In genomic region chr10:21490910-21491309, GRCm38 (mm10) we compare ENCODE assay signal across 13 mouse cellular contexts.
A peak's percentile ranks its signal among the peaks of the same experiment; 100 is the strongest.
DNase-seq lines count a peak whose midpoint lies in the region; ATAC-seq and TF ChIP-seq lines count a peak whose summit lies in the region.
"Had no signal": no experiment of that assay in that cellular context is flagged by ENCODE, and none has a peak within 500 bp of the region (broad histone marks: within the 10 kb centered on the region; RNA-seq: fewer than 3 reads in every experiment).

No protein-coding gene starts in this region.

- H3K4me3 ChIP-seq in lung, embryonic 14.5 days (ENCODE audit: low read depth, low read length): no peak overlapping the region
- H3K4me3 ChIP-seq in lung, adult 2 months (replicated peaks; ENCODE audit: extremely low read depth, low read depth, low read length): no peak overlapping the region
- H3K4me3 ChIP-seq in stomach, postnatal 0 days (ENCODE audit: low read depth, low read length): no peak overlapping the region
- no peak overlapping the region for H3K4me3 ChIP-seq in hindbrain, embryonic 14.5 days (replicated peaks; ENCODE audit: low read length)
- H3K4me3 ChIP-seq: heart, embryonic 13.5 days; hindbrain, embryonic 10.5 days; layer of hippocampus, adult 2 months; liver, embryonic 13.5 days; megakaryocyte, embryonic 14.5 days had no signal

- no peaks in the 10 kb centered on the region for H3K27me3 ChIP-seq in lung, embryonic 14.5 days (ENCODE audit: insufficient read depth, low read length)
- no peaks in the 10 kb centered on the region for H3K27me3 ChIP-seq in stomach, postnatal 0 days (ENCODE audit: control insufficient read depth, insufficient read depth, low read length)
- H3K27me3 ChIP-seq in hindbrain, embryonic 14.5 days (ENCODE audit: control insufficient read depth, insufficient read depth, low read length): no peaks in the 10 kb centered on the region
- H3K27me3 ChIP-seq: heart, embryonic 13.5 days; liver, embryonic 13.5 days had no signal

- H3K4me2 ChIP-seq in lung, embryonic 14.5 days: no peak overlapping the region
- no peak overlapping the region for H3K4me2 ChIP-seq in stomach, postnatal 0 days (replicated peaks; ENCODE audit: low read depth)
- H3K4me2 ChIP-seq in hindbrain, embryonic 14.5 days (replicated peaks): no peak overlapping the region
- H3K4me2 ChIP-seq: heart, embryonic 13.5 days; liver, embryonic 13.5 days had no signal

- no peak overlapping the region for H3K9ac ChIP-seq in lung, embryonic 14.5 days
- H3K9ac ChIP-seq in stomach, postnatal 0 days (ENCODE audit: low read length): no peak overlapping the region
- H3K9ac ChIP-seq in hindbrain, embryonic 14.5 days: no peak overlapping the region
- H3K9ac ChIP-seq: heart, embryonic 13.5 days; liver, embryonic 13.5 days had no signal

- TF ChIP-seq EP300 in stomach, postnatal 0 days (optimal IDR thresholded peaks at IDR 0.05): no peak

- H3K27ac ChIP-seq in lung, embryonic 14.5 days (ENCODE audit: low read depth): no peak overlapping the region
- H3K27ac ChIP-seq in stomach, postnatal 0 days (replicated peaks): no peak overlapping the region
- H3K27ac ChIP-seq in hindbrain, embryonic 14.5 days: no peak overlapping the region
- H3K27ac ChIP-seq: heart, embryonic 13.5 days; hindbrain, embryonic 10.5 days; layer of hippocampus, adult 2 months; liver, embryonic 13.5 days had no signal

- TF ChIP-seq POLR2A in lung, adult 2 months (IDR thresholded peaks at IDR 0.05; ENCODE audit: borderline replicate concordance, extremely low read depth, low read depth, low read length): no peak

- no peaks in the 10 kb centered on the region for H3K9me3 ChIP-seq in lung, embryonic 14.5 days (ENCODE audit: low read depth, low read length)
- no peaks in the 10 kb centered on the region for H3K9me3 ChIP-seq in stomach, postnatal 0 days (ENCODE audit: control insufficient read depth, low read length)
- H3K9me3 ChIP-seq in hindbrain, embryonic 14.5 days (ENCODE audit: control insufficient read depth, low read length): no peaks in the 10 kb centered on the region
- H3K9me3 ChIP-seq: heart, embryonic 13.5 days; hindbrain, embryonic 10.5 days; liver, embryonic 13.5 days; megakaryocyte, embryonic 14.5 days had no signal

- no peaks in the 10 kb centered on the region for H3K36me3 ChIP-seq in lung, embryonic 14.5 days (ENCODE audit: insufficient read depth)
- no peaks in the 10 kb centered on the region for H3K36me3 ChIP-seq in stomach, postnatal 0 days (ENCODE audit: control insufficient read depth, insufficient read depth, low read length)
- no peaks in the 10 kb centered on the region for H3K36me3 ChIP-seq in hindbrain, embryonic 14.5 days (replicated peaks; ENCODE audit: control insufficient read depth, insufficient read depth)
- H3K36me3 ChIP-seq: heart, embryonic 13.5 days; hindbrain, embryonic 10.5 days; liver, embryonic 13.5 days had no signal

- ATAC-seq in lung, embryonic 14.5 days (ENCODE audit: insufficient read depth): no peak
- ATAC-seq in stomach, postnatal 0 days (ENCODE audit: low FRiP score, low TSS enrichment): peak; percentile 55
- ATAC-seq in hindbrain, embryonic 14.5 days (ENCODE audit: low FRiP score): no peak

- DNase-seq in lung, embryonic 14.5 days: peak; percentile 30
- DNase-seq in lung, adult 2 months: no peak
- DNase-seq in kidney, adult 8-10 months: peak; percentile 71 to 75
- DNase-seq in large intestine, adult 2 months (ENCODE audit: low read depth, low spot score): peak; percentile 87
- peak; percentile 79 for DNase-seq in stomach, postnatal 0 days (ENCODE audit: low spot score)
- no peak for DNase-seq in adrenal gland, postnatal 36 days
- no peak for DNase-seq in hindbrain, embryonic 14.5 days (ENCODE audit: low spot score)
- DNase-seq: liver, embryonic 13.5 days; thymus, postnatal 25 days had no signal

- H3K4me1 ChIP-seq in lung, embryonic 14.5 days (ENCODE audit: insufficient read depth): 0 out of 2 replicates have a peak, but pooled peaks cover 3% of the 10 kb centered on the region
- no peaks in the 10 kb centered on the region for H3K4me1 ChIP-seq in lung, adult 2 months (ENCODE audit: control insufficient read depth, insufficient read depth, low read length)
- H3K4me1 ChIP-seq in stomach, postnatal 0 days (replicated peaks; ENCODE audit: control insufficient read depth, insufficient read depth): no peaks in the 10 kb centered on the region
- H3K4me1 ChIP-seq in hindbrain, embryonic 14.5 days (replicated peaks; ENCODE audit: control insufficient read depth, insufficient read depth, low read length): no peaks in the 10 kb centered on the region
- H3K4me1 ChIP-seq: liver, embryonic 13.5 days; megakaryocyte, embryonic 14.5 days had no signal

- 18% methylated on average over 8 of the region's 8 CpGs for WGBS in lung, embryonic 14.5 days
- WGBS in lung, adult 2 months: 33% methylated on average over 8 of the region's 8 CpGs
- WGBS in large intestine, adult 2 months: 20% methylated on average over 8 of the region's 8 CpGs
- 29% methylated on average over 8 of the region's 8 CpGs for WGBS in stomach, postnatal 0 days
- WGBS in hindbrain, embryonic 14.5 days: 86% methylated on average over 8 of the region's 8 CpGs

- TF ChIP-seq CTCF in lung, embryonic 14.5 days (IDR thresholded peaks at IDR 0.05; ENCODE audit: low read depth): no peak
- no peak for TF ChIP-seq CTCF in lung, adult 2 months (IDR thresholded peaks at IDR 0.05; ENCODE audit: insufficient read depth, low read length)
- TF ChIP-seq CTCF in stomach, postnatal 0 days (IDR thresholded peaks at IDR 0.05; ENCODE audit: low read depth): no peak

Comparison
In these comparisons a context has a peak if more than half of its experiments do, and no peak if none do; other contexts are left out.
1. DNase-seq: peak in lung, embryonic 14.5 days (single experiment), kidney, adult 8-10 months (2 of 2), large intestine, adult 2 months (single experiment) and stomach, postnatal 0 days (single experiment); none in lung, adult 2 months (single experiment), adrenal gland, postnatal 36 days (0 of 2) and hindbrain, embryonic 14.5 days (single experiment).